Mouse (Mus musculus) megakaryocyte, embryonic 14.5 days (primary cell): ENCODE results near the gene Trp73. TPM values are rescaled to one million over a fixed set of nuclear protein-coding genes. Genes with fewer than 3 reads are reported as not detected.

Source experiments
- H3K27me3 ChIP-seq: replicated peaks from 2 replicates; pipeline ENCODE3; 2012; ENCODE audit warnings: inconsistent platforms
- H3K36me3 ChIP-seq: replicated peaks from 2 replicates; pipeline ENCODE3; 2012; ENCODE audit warnings: low read length, inconsistent platforms, mixed read lengths
- H3K4me1 ChIP-seq: 2 replicates; pipeline ENCODE4 v1.6.1; 2012; ENCODE audit warnings: inconsistent platforms
- H3K4me3 ChIP-seq: replicated peaks from 2 replicates; pipeline ENCODE3; 2012; ENCODE audit warnings: moderate library complexity, mild to moderate bottlenecking, inconsistent platforms
- H3K9me3 ChIP-seq: 2 replicates; pipeline ENCODE4 v1.6.1; 2012; ENCODE audit warnings: inconsistent platforms
- FLI1 ChIP-seq: IDR thresholded peaks from 2 replicates; pipeline ENCODE4 v1.6.1; 2012; ENCODE audit warnings: low read length, inconsistent platforms, mixed read lengths
- GATA1 ChIP-seq: IDR thresholded peaks from 3 replicates; pipeline ENCODE4 v1.6.1; 2012; ENCODE audit warnings: mixed read lengths, low read length, inconsistent platforms, borderline replicate concordance
- polyA plus RNA-seq: library from polyadenylated mRNA; stranded (reverse); fragments of >175 nt; gene quantifications from 2 replicates; pipeline ENCODE4 v1.2.3, GENCODE M21; 2012; ENCODE audit warnings: low replicate concordance; ENCODE audit not compliant: insufficient read depth

Gene Trp73
- polyA plus RNA-seq, 1 experiment = not detected

DNA sequence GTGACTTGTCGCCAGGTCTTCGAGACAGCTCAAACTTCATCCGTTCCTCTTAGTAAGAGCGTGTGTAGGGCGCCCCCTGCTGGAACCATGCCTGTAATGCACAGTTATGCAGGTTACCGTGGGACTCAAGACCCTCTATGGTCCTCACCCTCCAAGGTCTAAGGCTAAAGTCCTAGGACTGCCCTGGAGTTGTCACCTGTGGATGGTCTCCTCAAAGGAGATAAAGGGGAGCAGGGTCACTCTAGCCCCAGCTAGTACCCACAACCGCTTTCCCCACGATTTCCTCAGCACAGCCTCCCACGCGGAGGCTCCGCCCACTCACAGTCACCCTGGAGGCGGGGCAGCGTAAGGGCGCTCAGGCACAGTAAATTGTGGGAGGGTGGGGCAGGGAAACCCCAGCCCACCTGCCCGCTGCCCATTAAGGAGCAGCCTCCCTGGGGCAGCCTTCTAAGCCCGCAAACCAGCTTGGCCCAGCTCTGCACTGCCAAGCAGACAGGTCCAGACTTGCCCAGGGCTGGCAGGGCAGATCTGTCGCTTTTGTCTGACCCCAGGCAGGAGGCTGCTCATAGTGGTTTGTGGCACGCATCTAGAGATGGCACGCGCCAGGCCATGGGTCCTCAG lies 34.5 kb downstream of the Trp73 start:
- H3K4me1 ChIP-seq = peaks cover 20% of the 10 kb centered on the region
- H3K36me3 ChIP-seq = no peaks in the 10 kb centered on the region
- H3K9me3 ChIP-seq = no peaks in the 10 kb centered on the region
- H3K27me3 ChIP-seq = peaks cover 84% of the 10 kb centered on the region
- H3K4me3 ChIP-seq = peak overlapping the region; percentile 88
- TF ChIP-seq FLI1 (no peak), GATA1 (no peak)

- Histone ChIP-seq H3K4me3 (no peak overlapping the region), H3K9me3 (no peaks in the 10 kb centered on the region), H3K4me1 (peaks cover 20% of the 10 kb centered on the region), H3K27me3 (peaks cover 85% of the 10 kb centered on the region), H3K36me3 (no peaks in the 10 kb centered on the region)
- TF ChIP-seq GATA1 (no peak), FLI1 (no peak)
Observed at GRCm38 (mm10) chr4:154103912-154104311, 36.1 kb downstream of the Trp73 start.

DNA sequence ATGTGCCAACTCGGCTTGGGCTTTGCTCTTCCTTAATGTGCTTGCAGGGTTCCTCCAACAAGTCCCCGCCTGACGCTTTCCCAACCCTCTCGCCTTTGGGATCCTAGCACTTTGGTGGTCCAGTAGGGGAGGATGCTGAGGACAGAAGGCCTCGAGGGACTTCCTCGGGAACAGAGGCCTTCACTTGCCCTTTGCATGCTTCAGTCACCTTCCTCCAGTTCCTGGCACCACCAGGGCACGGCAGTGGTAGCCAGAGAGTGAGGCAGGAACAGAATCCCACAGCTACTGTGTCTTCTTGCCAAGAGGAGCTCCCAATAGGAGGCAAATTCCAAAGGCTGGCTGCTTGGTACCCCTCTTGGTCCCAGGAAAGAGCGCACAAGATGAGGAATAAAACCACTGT lies 36.6 kb downstream of the Trp73 start:
- H3K36me3 ChIP-seq = no peaks in the 10 kb centered on the region
- TF ChIP-seq FLI1 = no peak
- no peak for TF ChIP-seq GATA1
- no peak overlapping the region for H3K4me3 ChIP-seq
- no peaks in the 10 kb centered on the region for H3K9me3 ChIP-seq
- H3K4me1 ChIP-seq = peaks cover 20% of the 10 kb centered on the region
- peaks cover 88% of the 10 kb centered on the region for H3K27me3 ChIP-seq

- peaks cover 96% of the 10 kb centered on the region for H3K27me3 ChIP-seq
- no peaks in the 10 kb centered on the region for H3K9me3 ChIP-seq
- H3K4me3 ChIP-seq = no peak overlapping the region
- no peaks in the 10 kb centered on the region for H3K36me3 ChIP-seq
- TF ChIP-seq GATA1 (no peak), FLI1 (no peak)
- peaks cover 3% of the 10 kb centered on the region; the same call in 1 of the 2 replicates for H3K4me1 ChIP-seq
Observed at GRCm38 (mm10) chr4:154099361-154099760, 40.6 kb downstream of the Trp73 start.

- no peak for TF ChIP-seq FLI1
- TF ChIP-seq GATA1 = no peak
- H3K27me3 ChIP-seq = peaks cover 79% of the 10 kb centered on the region
- H3K9me3 ChIP-seq = no peaks in the 10 kb centered on the region
- no peaks in the 10 kb centered on the region for H3K36me3 ChIP-seq
- H3K4me1 ChIP-seq = no peaks in the 10 kb centered on the region; the same call in 1 of the 2 replicates
- H3K4me3 ChIP-seq = no peak overlapping the region
Observed at GRCm38 (mm10) chr4:154096111-154096510, 43.9 kb downstream of the Trp73 start.

GRCm38 (mm10) chr4:154093210-154093609 lies 46.8 kb downstream of the Trp73 start:
- Histone ChIP-seq H3K27me3 (peaks cover 66% of the 10 kb centered on the region), H3K4me3 (no peak overlapping the region), H3K36me3 (no peaks in the 10 kb centered on the region), H3K4me1 (peaks cover 4% of the 10 kb centered on the region; the same call in 1 of the 2 replicates), H3K9me3 (no peaks in the 10 kb centered on the region)
- TF ChIP-seq GATA1 (no peak), FLI1 (no peak)

- TF ChIP-seq FLI1 (no peak), GATA1 (no peak)
- no peaks in the 10 kb centered on the region for H3K9me3 ChIP-seq
- H3K4me1 ChIP-seq = peaks cover 4% of the 10 kb centered on the region; the same call in 1 of the 2 replicates
- no peaks in the 10 kb centered on the region for H3K36me3 ChIP-seq
- no peak overlapping the region for H3K4me3 ChIP-seq
- peaks cover 59% of the 10 kb centered on the region for H3K27me3 ChIP-seq
Observed at GRCm38 (mm10) chr4:154091356-154091755, 48.7 kb downstream of the Trp73 start.

DNA sequence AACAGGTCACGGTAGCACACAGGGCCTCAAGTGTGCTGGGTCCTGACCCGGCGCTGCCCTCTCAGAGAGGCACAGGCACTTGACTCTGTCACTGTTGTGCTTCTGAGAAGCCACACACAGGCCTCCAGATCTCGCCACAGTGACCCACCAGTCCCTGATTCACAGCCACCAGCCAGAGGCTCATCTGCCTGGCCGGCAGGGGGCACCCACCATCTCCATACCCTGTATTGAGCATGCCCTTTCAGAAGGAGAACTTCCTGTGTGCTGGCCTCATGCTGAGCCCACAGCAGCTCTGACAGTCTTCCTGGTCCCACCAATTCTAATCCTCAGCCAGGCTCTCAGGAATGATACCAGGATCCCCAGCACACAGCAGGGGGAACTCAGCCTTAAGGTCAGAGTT lies 50.8 kb downstream of the Trp73 start:
- peaks cover 4% of the 10 kb centered on the region; the same call in 1 of the 2 replicates for H3K4me1 ChIP-seq
- H3K27me3 ChIP-seq = peaks cover 45% of the 10 kb centered on the region
- no peaks in the 10 kb centered on the region for H3K36me3 ChIP-seq
- no peaks in the 10 kb centered on the region for H3K9me3 ChIP-seq
- TF ChIP-seq FLI1 = no peak
- TF ChIP-seq GATA1 = no peak
- H3K4me3 ChIP-seq = no peak overlapping the region

- peaks cover 8% of the 10 kb centered on the region for H3K9me3 ChIP-seq
Observed at GRCm38 (mm10) chr4:154086436-154086835, 53.6 kb downstream of the Trp73 start.

DNA sequence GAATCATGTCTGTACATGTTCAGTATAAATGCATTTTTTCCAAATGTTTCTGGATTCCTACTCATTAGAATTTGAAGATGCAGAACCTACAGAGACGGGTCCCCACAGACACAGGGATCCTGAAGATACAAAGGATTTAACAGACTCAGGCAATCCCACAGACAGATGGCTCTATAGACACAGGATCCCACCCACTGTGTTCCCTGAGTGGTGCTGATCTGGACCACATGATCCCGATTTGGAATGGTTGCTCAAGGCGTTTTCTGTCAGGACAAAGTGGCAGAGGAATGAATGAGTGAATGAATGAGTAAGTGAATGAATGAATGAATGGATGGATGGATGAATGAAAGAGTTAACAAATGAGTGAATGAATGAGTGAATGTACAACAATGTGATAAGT lies 54.2 kb downstream of the Trp73 start:
- H3K4me3 ChIP-seq = no peak overlapping the region
- peaks cover 8% of the 10 kb centered on the region; the same call in 1 of the 2 replicates for H3K4me1 ChIP-seq
- no peak for TF ChIP-seq GATA1
- no peak for TF ChIP-seq FLI1
- H3K36me3 ChIP-seq = no peaks in the 10 kb centered on the region
- peaks cover 58% of the 10 kb centered on the region for H3K27me3 ChIP-seq
- H3K9me3 ChIP-seq = peaks cover 8% of the 10 kb centered on the region

More at GRCm38 (mm10) chr4:154086436-154086835, 53.6 kb downstream of the Trp73 start:
- TF ChIP-seq GATA1 (no peak), FLI1 (no peak)
- no peaks in the 10 kb centered on the region for H3K36me3 ChIP-seq
- H3K4me3 ChIP-seq = no peak overlapping the region
- H3K27me3 ChIP-seq = peaks cover 55% of the 10 kb centered on the region
- peaks cover 4% of the 10 kb centered on the region; the same call in 1 of the 2 replicates for H3K4me1 ChIP-seq
